Mouse (Mus musculus): Measurements from ENCODE around the gene Igll1. TPM values are rescaled to one million over a fixed set of nuclear protein-coding genes. Genes with fewer than 3 reads are reported as not detected.
A peak's percentile ranks its signal among the peaks of the same experiment; 100 is the strongest.

The Igll1 gene
- polyA plus RNA-seq (2015; fragmentation: Nextera tagmentation; extraction: Ambion mirVana): 0.23 TPM in 1 of 2 replicates, not detected in the other

- 65% methylated on average over 2 of the region's 2 CpGs for WGBS
- Histone ChIP-seq H3K27me3 (no peaks in the 10 kb centered on the region), H3K4me3 (no peak within 1 kb of the TSS), H3K36me3 (no peaks in the 10 kb centered on the region), H3K4me2 (replicated peaks) (no peak within 1 kb of the TSS), H3K9ac (no peak within 1 kb of the TSS), H3K9me3 (no peaks in the 10 kb centered on the region), H3K4me1 (no peaks in the 10 kb centered on the region), H3K27ac (no peak within 1 kb of the TSS)
- no peak for ATAC-seq (ENCODE audit: low FRiP score, low read depth)
Measured at GRCm38 (mm10) chr16:16863978-16864377, at the start of gene Igll1. TSS of gene Igll1 (minus strand) at chr16:16863985.

GRCm38 (mm10) chr16:16913440-16913839 lies 49.7 kb upstream of the Igll1 start:
- no peak for ATAC-seq (ENCODE audit: low FRiP score, low read depth)
- no peak overlapping the region for H3K9ac ChIP-seq
- no peaks in the 10 kb centered on the region for H3K27me3 ChIP-seq
- 0 out of 2 replicates have a peak, but pooled peaks cover 6% of the 10 kb centered on the region for H3K4me1 ChIP-seq
- peaks cover 92% of the 10 kb centered on the region for H3K36me3 ChIP-seq
- no peak overlapping the region for H3K4me2 ChIP-seq (replicated peaks)
- no peaks in the 10 kb centered on the region for H3K9me3 ChIP-seq
- 84% methylated on average over 1 of the region's 1 CpGs for WGBS
- H3K27ac ChIP-seq: no peak overlapping the region
- no peak overlapping the region for H3K4me3 ChIP-seq

GRCm38 (mm10) chr16:16911641-16912597 lies 48.1 kb upstream of the Igll1 start:
- Histone ChIP-seq H3K36me3 (peaks cover 90% of the 10 kb centered on the region), H3K4me3 (no peak overlapping the region), H3K27ac (peak overlapping the region; percentile 44; the same call in 1 of the 2 replicates), H3K27me3 (no peaks in the 10 kb centered on the region), H3K4me1 (0 out of 2 replicates have a peak, but pooled peaks cover 6% of the 10 kb centered on the region), H3K9ac (no peak overlapping the region), H3K9me3 (no peaks in the 10 kb centered on the region), H3K4me2 (replicated peaks) (no peak overlapping the region)
- 45% methylated on average over 13 of the region's 13 CpGs for WGBS
- ATAC-seq (ENCODE audit: low FRiP score, low read depth): peak; percentile 80

GRCm38 (mm10) chr16:16907799-16908198 lies 44.0 kb upstream of the Igll1 start:
- no peak for ATAC-seq (ENCODE audit: low FRiP score, low read depth)
- 0 out of 2 replicates have a peak, but pooled peaks cover 6% of the 10 kb centered on the region for H3K4me1 ChIP-seq
- no peak overlapping the region for H3K4me3 ChIP-seq
- H3K9me3 ChIP-seq: no peaks in the 10 kb centered on the region
- H3K4me2 ChIP-seq (replicated peaks): no peak overlapping the region
- H3K27me3 ChIP-seq: no peaks in the 10 kb centered on the region
- 82% methylated on average over 6 of the region's 6 CpGs for WGBS
- H3K36me3 ChIP-seq: peaks cover 86% of the 10 kb centered on the region
- H3K9ac ChIP-seq: no peak overlapping the region
- H3K27ac ChIP-seq: no peak overlapping the region

DNA sequence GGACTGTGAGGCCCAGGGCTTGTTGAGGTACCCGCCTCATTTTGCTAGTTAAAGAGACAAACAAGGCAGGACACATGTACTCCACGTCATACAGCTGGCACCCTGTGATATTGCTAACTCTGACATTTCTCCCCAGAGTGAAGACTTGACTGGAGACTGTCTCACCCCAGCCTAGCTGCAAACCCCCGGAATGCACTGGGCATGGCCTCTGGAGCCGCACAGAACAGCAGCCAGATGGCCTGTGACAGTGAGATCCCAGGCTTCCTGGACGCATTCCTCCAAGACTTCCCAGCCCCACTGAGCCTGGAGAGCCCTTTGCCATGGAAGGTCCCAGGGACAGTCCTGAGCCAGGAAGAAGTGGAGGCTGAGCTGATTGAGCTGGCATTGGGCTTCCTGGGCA lies 39.4 kb upstream of the Igll1 start:
- no peak for ATAC-seq (ENCODE audit: low FRiP score, low read depth)
- no peaks in the 10 kb centered on the region for H3K9me3 ChIP-seq

GRCm38 (mm10) chr16:16902329-16902728 lies 38.5 kb upstream of the Igll1 start:
- no peak for ATAC-seq (ENCODE audit: low FRiP score, low read depth)
- H3K36me3 ChIP-seq: peaks cover 53% of the 10 kb centered on the region
- no peak overlapping the region for H3K4me2 ChIP-seq (replicated peaks)
- H3K9me3 ChIP-seq: no peaks in the 10 kb centered on the region
- WGBS: 71% methylated on average over 4 of the region's 4 CpGs
- H3K4me1 ChIP-seq: peaks cover 8% of the 10 kb centered on the region
- H3K4me3 ChIP-seq: no peak overlapping the region
- H3K27ac ChIP-seq: no peak overlapping the region
- H3K9ac ChIP-seq: no peak overlapping the region
- H3K27me3 ChIP-seq: no peaks in the 10 kb centered on the region

More for the DNA sequence above, 39.4 kb upstream of the Igll1 start:
- WGBS: 86% methylated on average over 5 of the region's 5 CpGs
- Histone ChIP-seq H3K4me2 (replicated peaks) (no peak overlapping the region), H3K4me1 (no peaks in the 10 kb centered on the region), H3K4me3 (no peak overlapping the region), H3K36me3 (peaks cover 62% of the 10 kb centered on the region), H3K27me3 (no peaks in the 10 kb centered on the region), H3K27ac (no peak overlapping the region), H3K9ac (no peak overlapping the region)

GRCm38 (mm10) chr16:16897056-16897584 lies 33.3 kb upstream of the Igll1 start:
- H3K4me2 ChIP-seq (replicated peaks): peak overlapping the region; percentile 81
- H3K27ac ChIP-seq: peak overlapping the region; percentile 53
- peak; percentile 26 for ATAC-seq (ENCODE audit: low FRiP score, low read depth)
- no peaks in the 10 kb centered on the region for H3K27me3 ChIP-seq
- peak overlapping the region; percentile 61 for H3K4me3 ChIP-seq
- peaks cover 32% of the 10 kb centered on the region for H3K36me3 ChIP-seq
- peaks cover 17% of the 10 kb centered on the region for H3K4me1 ChIP-seq
- WGBS: 15% methylated on average over 10 of the region's 10 CpGs
- no peaks in the 10 kb centered on the region for H3K9me3 ChIP-seq
- peak overlapping the region; percentile 79 for H3K9ac ChIP-seq

- Histone ChIP-seq H3K9ac (peak within 1 kb of the TSS; percentile 79), H3K36me3 (peaks cover 36% of the 10 kb centered on the region), H3K4me2 (replicated peaks) (peak within 1 kb of the TSS; percentile 81), H3K9me3 (no peaks in the 10 kb centered on the region), H3K27ac (peak within 1 kb of the TSS; percentile 53; the same call in 1 of the 2 replicates), H3K4me1 (peaks cover 17% of the 10 kb centered on the region), H3K4me3 (peak within 1 kb of the TSS; percentile 61), H3K27me3 (no peaks in the 10 kb centered on the region)
- ATAC-seq (ENCODE audit: low FRiP score, low read depth): peak; percentile 91
- WGBS: under 1% methylated on average over 29 of the region's 29 CpGs
Measured at GRCm38 (mm10) chr16:16896382-16897055, 32.7 kb upstream of the Igll1 start, which contains the start of gene Ppm1f. TSS of gene Ppm1f (plus strand) at chr16:16896469.

- Histone ChIP-seq H3K27ac (peak overlapping the region; percentile 53; the same call in 1 of the 2 replicates), H3K9me3 (no peaks in the 10 kb centered on the region), H3K36me3 (peaks cover 41% of the 10 kb centered on the region), H3K4me1 (peaks cover 17% of the 10 kb centered on the region), H3K4me3 (peak overlapping the region; percentile 61), H3K9ac (no peak overlapping the region; the same call in none of the 2 replicates), H3K4me2 (replicated peaks) (peak overlapping the region; percentile 81), H3K27me3 (no peaks in the 10 kb centered on the region)
- 24% methylated on average over 4 of the region's 4 CpGs for WGBS
- peak; percentile 64 for ATAC-seq (ENCODE audit: low FRiP score, low read depth)
Measured at GRCm38 (mm10) chr16:16896015-16896381, 32.2 kb upstream of the Igll1 start.

GRCm38 (mm10) chr16:16892366-16892765 lies 28.6 kb upstream of the Igll1 start:
- Histone ChIP-seq H3K9me3 (no peaks in the 10 kb centered on the region), H3K27me3 (no peaks in the 10 kb centered on the region), H3K4me2 (replicated peaks) (no peak overlapping the region), H3K36me3 (peaks cover 70% of the 10 kb centered on the region), H3K4me1 (peaks cover 10% of the 10 kb centered on the region), H3K27ac (no peak overlapping the region), H3K9ac (no peak overlapping the region), H3K4me3 (no peak overlapping the region)
- ATAC-seq (ENCODE audit: low FRiP score, low read depth): no peak
- 92% methylated on average over 7 of the region's 7 CpGs for WGBS

DNA sequence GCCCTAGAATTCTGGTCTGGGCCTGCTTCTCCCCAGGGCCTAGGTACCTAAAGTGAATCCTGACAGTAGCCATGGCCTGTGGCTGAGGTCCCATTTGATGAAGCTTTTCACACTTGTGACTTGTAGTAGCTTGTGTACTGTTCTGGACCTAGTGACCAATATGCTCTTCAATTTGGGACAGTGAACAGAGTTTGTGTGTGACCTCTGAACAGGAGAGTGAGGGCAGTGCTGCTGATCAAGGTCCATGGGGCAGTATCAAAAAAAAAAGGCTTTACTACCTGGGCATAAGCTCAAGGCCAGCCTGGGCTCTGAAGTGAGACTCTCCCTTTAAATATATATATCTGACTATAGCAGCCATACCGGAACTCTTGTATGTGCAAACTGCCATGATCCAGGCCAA lies 24.6 kb upstream of the Igll1 start:
- no peaks in the 10 kb centered on the region for H3K27me3 ChIP-seq
- H3K9ac ChIP-seq: no peak overlapping the region
- H3K9me3 ChIP-seq: no peaks in the 10 kb centered on the region
- H3K27ac ChIP-seq: no peak overlapping the region
- 93% methylated on average over 1 of the region's 1 CpGs for WGBS
- ATAC-seq (ENCODE audit: low FRiP score, low read depth): no peak
- no peaks in the 10 kb centered on the region for H3K4me1 ChIP-seq
- H3K36me3 ChIP-seq: peaks cover 100% of the 10 kb centered on the region
- H3K4me2 ChIP-seq (replicated peaks): no peak overlapping the region
- H3K4me3 ChIP-seq: no peak overlapping the region

- ATAC-seq (ENCODE audit: low FRiP score, low read depth): peak; percentile 61; the same call in 1 of the 2 replicates
- no peak overlapping the region for H3K9ac ChIP-seq
Measured at GRCm38 (mm10) chr16:16879025-16879424, 15.2 kb upstream of the Igll1 start.

More at GRCm38 (mm10) chr16:16879025-16879424, 15.2 kb upstream of the Igll1 start:
- Histone ChIP-seq H3K4me1 (no peaks in the 10 kb centered on the region), H3K27ac (no peak overlapping the region), H3K36me3 (peaks cover 86% of the 10 kb centered on the region), H3K4me2 (replicated peaks) (no peak overlapping the region), H3K4me3 (no peak overlapping the region), H3K27me3 (no peaks in the 10 kb centered on the region), H3K9me3 (peaks cover 4% of the 10 kb centered on the region; the same call in 1 of the 2 replicates)
- 87% methylated on average over 5 of the region's 5 CpGs for WGBS

Data from limb, embryonic 13.5 days (tissue).